ENCODE assay signal across 8 mouse cellular contexts in genomic region chr15:102341580-102341979, GRCm38 (mm10). TPM values are rescaled to one million over a fixed set of nuclear protein-coding genes. Genes with fewer than 3 reads are reported as not detected.
DNase-seq lines count a peak whose midpoint lies in the region; ATAC-seq and TF ChIP-seq lines count a peak whose summit lies in the region.

No protein-coding gene starts in this region.

- H3K36me3 ChIP-seq in neural tube, embryonic 11.5 days (ENCODE audit: control insufficient read depth, insufficient read depth, low read length): peaks cover 16% of the 10 kb centered on the region

- WGBS in neural tube, embryonic 11.5 days: 2% methylated on average over 1 of the region's 1 CpGs

- DNase-seq in gastrocnemius, adult 2 months: peak; percentile 40
- DNase-seq in gastrocnemius, adult 8-10 months (ENCODE audit: low spot score in 2 of 2): no peak
- DNase-seq in neural tube, embryonic 11.5 days (ENCODE audit: low spot score): peak; percentile 58
- no peak for DNase-seq in neural tube, embryonic 10.5 days (ENCODE audit: extremely low spot score, low spot score)
- peak; percentile 63 for DNase-seq in adrenal gland, postnatal 10 days
- DNase-seq in induced T-regulatory cell, adult 2 months (ENCODE audit: low read depth): peak; percentile 76
- DNase-seq in Muller cell, postnatal 12 days (ENCODE audit: inconsistent ontology term): no peak

- peak; percentile 82 for TF ChIP-seq CTCF in gastrocnemius, adult 2 months (IDR thresholded peaks at IDR 0.05)

- H3K27me3 ChIP-seq in neural tube, embryonic 11.5 days (ENCODE audit: control insufficient read depth, insufficient read depth, low read length): no peaks in the 10 kb centered on the region

- H3K27ac ChIP-seq in gastrocnemius, adult 2 months: no peak overlapping the region
- H3K27ac ChIP-seq in neural tube, embryonic 11.5 days (ENCODE audit: low read depth, low read length): no peak overlapping the region

- no peaks in the 10 kb centered on the region for H3K9me3 ChIP-seq in neural tube, embryonic 11.5 days (ENCODE audit: control insufficient read depth, low read length)

- no peak overlapping the region for H3K9ac ChIP-seq in neural tube, embryonic 11.5 days (ENCODE audit: low read length)

- ATAC-seq in neural tube, embryonic 11.5 days (ENCODE audit: insufficient read depth, low FRiP score, low TSS enrichment): no peak
- peak; percentile 64; the same call in 1 of the 2 replicates for ATAC-seq in megakaryocyte-erythroid progenitor cell, adult 5-6 weeks (replicated peaks; ENCODE audit: low FRiP score, low TSS enrichment, poor library complexity, severe bottlenecking)

- H3K4me3 ChIP-seq in gastrocnemius, adult 2 months: no peak overlapping the region
- no peak overlapping the region for H3K4me3 ChIP-seq in neural tube, embryonic 11.5 days (ENCODE audit: low read depth, low read length)

- H3K4me1 ChIP-seq in neural tube, embryonic 11.5 days (ENCODE audit: control insufficient read depth, insufficient read depth, low read length): no peaks in the 10 kb centered on the region

- intact Hi-C loops in gastrocnemius, adult 2 months (cut with DNase I): loop anchor here (5.0 kb wide), 2 partner anchors 36 to 101 kb away; no protein-coding TSS in a partner anchor

- H3K4me2 ChIP-seq in neural tube, embryonic 11.5 days (ENCODE audit: low read depth): no peak overlapping the region

RNA-seq across cellular contexts. Expression of gene Aaas, which starts 9.0 kb away (rescaled TPM):
- total RNA-seq in gastrocnemius, adult 2 months (2021): 1 to 10 TPM; 5.7 to 7.8 TPM
- 1 to 10 TPM; 5.3 to 7.5 (median 6.8) TPM for total RNA-seq in gastrocnemius, adult 8-10 months (2022)
- 84.7 and 86.7 TPM in 2 replicates for polyA plus RNA-seq in neural tube, embryonic 11.5 days (2014; fragmentation: Nextera tagmentation; extraction: Ambion mirVana)
- 10 to 100 TPM; 21.4 to 24.7 TPM for total RNA-seq in adrenal gland, postnatal 10 days (2021)
- total RNA-seq in megakaryocyte-erythroid progenitor cell, adult 5-6 weeks (2014; fragmentation: Nextera tagmentation): 145 and 165 TPM in 2 replicates
- 179 and 207 TPM in 2 replicates for total RNA-seq in megakaryocyte-erythroid progenitor cell, adult 5-6 weeks (2017)

RNA-seq across cellular contexts. Expression of gene Myg1, which starts 10.1 kb away (rescaled TPM):
- total RNA-seq in gastrocnemius, adult 2 months (2021): 10 to 100 TPM; 15.6 to 16.0 TPM
- 10 to 100 TPM; 17.5 to 21.6 (median 18.9) TPM for total RNA-seq in gastrocnemius, adult 8-10 months (2022)
- polyA plus RNA-seq in neural tube, embryonic 11.5 days (2014; fragmentation: Nextera tagmentation; extraction: Ambion mirVana): 92.9 and 102 TPM in 2 replicates
- total RNA-seq in adrenal gland, postnatal 10 days (2021): 10 to 100 TPM; 50.0 to 62.5 TPM
- 85.2 and 86.5 TPM in 2 replicates for total RNA-seq in megakaryocyte-erythroid progenitor cell, adult 5-6 weeks (2014; fragmentation: Nextera tagmentation)
- 60.8 and 73.8 TPM in 2 replicates for total RNA-seq in megakaryocyte-erythroid progenitor cell, adult 5-6 weeks (2017)

RNA-seq across cellular contexts. Expression of gene Pfdn5, which starts 15.7 kb away (rescaled TPM):
- total RNA-seq in gastrocnemius, adult 2 months (2021): 100 to 1,000 TPM; 232 to 252 TPM
- total RNA-seq in gastrocnemius, adult 8-10 months (2022): 100 to 1,000 TPM; 260 to 281 (median 273) TPM
- polyA plus RNA-seq in neural tube, embryonic 11.5 days (2014; fragmentation: Nextera tagmentation; extraction: Ambion mirVana): 386 and 396 TPM in 2 replicates
- 100 to 1,000 TPM; 342 to 354 TPM for total RNA-seq in adrenal gland, postnatal 10 days (2021)
- total RNA-seq in megakaryocyte-erythroid progenitor cell, adult 5-6 weeks (2014; fragmentation: Nextera tagmentation): 210 and 293 TPM in 2 replicates
- total RNA-seq in megakaryocyte-erythroid progenitor cell, adult 5-6 weeks (2017): 214 and 318 TPM in 2 replicates

RNA-seq across cellular contexts. Expression of gene Sp7, which starts 25.4 kb away (rescaled TPM):
- not detected for total RNA-seq in gastrocnemius, adult 2 months (2021)
- not detected for total RNA-seq in gastrocnemius, adult 8-10 months (2022)
- polyA plus RNA-seq in neural tube, embryonic 11.5 days (2014; fragmentation: Nextera tagmentation; extraction: Ambion mirVana): 0.70 and 0.96 TPM in 2 replicates
- 1 to 10 TPM in 1 of 2 experiments, under 1 TPM in 1; 0.15 to 2.3 TPM for total RNA-seq in adrenal gland, postnatal 10 days (2021)
- total RNA-seq in megakaryocyte-erythroid progenitor cell, adult 5-6 weeks (2014; fragmentation: Nextera tagmentation): not detected in 2 replicates
- not detected in 2 replicates for total RNA-seq in megakaryocyte-erythroid progenitor cell, adult 5-6 weeks (2017)

RNA-seq across cellular contexts. Expression of gene Espl1, which starts 45.5 kb away (rescaled TPM):
- under 1 TPM; 0.06 to 0.31 TPM for total RNA-seq in gastrocnemius, adult 2 months (2021)
- under 1 TPM in 3 of 4 experiments, not detected in 1; 0.07 to 0.58 (median 0.21) TPM for total RNA-seq in gastrocnemius, adult 8-10 months (2022)
- 36.2 and 37.9 TPM in 2 replicates for polyA plus RNA-seq in neural tube, embryonic 11.5 days (2014; fragmentation: Nextera tagmentation; extraction: Ambion mirVana)
- 10 to 100 TPM in 1 of 2 experiments, 1 to 10 TPM in 1; 8.8 to 11.9 TPM for total RNA-seq in adrenal gland, postnatal 10 days (2021)
- total RNA-seq in megakaryocyte-erythroid progenitor cell, adult 5-6 weeks (2014; fragmentation: Nextera tagmentation): 54.5 and 68.3 TPM in 2 replicates
- total RNA-seq in megakaryocyte-erythroid progenitor cell, adult 5-6 weeks (2017): 16.6 and 40.6 TPM in 2 replicates

Comparison
In these comparisons a context has a peak if more than half of its experiments do, and no peak if none do; other contexts are left out.
1. DNase-seq: peak in gastrocnemius, adult 2 months (single experiment), neural tube, embryonic 11.5 days (single experiment), adrenal gland, postnatal 10 days (single experiment) and induced T-regulatory cell, adult 2 months (single experiment); none in gastrocnemius, adult 8-10 months (0 of 2), neural tube, embryonic 10.5 days (single experiment) and Muller cell, postnatal 12 days (single experiment).
2. RNA of gene Aaas, which starts 9.0 kb away (total RNA-seq): 145 to 207 TPM in megakaryocyte-erythroid progenitor cell, adult 5-6 weeks; 21.4 to 24.7 TPM in adrenal gland, postnatal 10 days, 5.7 to 7.8 TPM in gastrocnemius, adult 2 months and 5.3 to 7.5 TPM in gastrocnemius, adult 8-10 months; every median in the first group is over 4 times any median in the second.